32 mouse cellular contexts compared by ENCODE assay signal in the genomic region with DNA sequence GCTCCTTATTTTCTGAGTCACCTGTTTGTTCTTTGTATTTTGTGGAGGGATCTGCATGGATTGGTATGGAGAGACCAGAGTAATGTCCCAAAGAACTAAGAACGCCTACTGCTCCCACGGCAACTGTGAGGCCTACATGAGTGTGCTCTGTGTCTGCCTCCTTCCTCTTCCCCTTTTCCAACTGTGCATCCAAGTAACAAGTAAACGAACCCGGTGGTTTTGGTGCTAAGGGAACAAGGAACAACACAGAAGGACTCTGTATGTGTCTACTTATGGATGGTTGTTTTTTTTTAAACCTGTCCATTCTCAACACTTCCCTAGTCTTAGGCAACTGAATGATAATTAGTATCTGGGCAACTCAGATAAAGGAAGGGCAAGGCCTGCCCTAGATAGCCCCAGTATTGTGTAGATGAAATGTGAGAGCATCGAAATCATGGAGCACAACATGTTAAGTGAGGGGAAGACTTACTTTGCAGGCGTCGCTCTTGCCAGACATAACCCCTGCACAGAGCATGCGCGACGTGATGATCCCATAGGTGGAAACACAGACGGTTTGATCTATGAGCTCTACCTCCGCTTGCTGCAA. TPM values are rescaled to one million over a fixed set of nuclear protein-coding genes. Genes with fewer than 3 reads are reported as not detected.
DNase-seq lines count a peak whose midpoint lies in the region; ATAC-seq and TF ChIP-seq lines count a peak whose summit lies in the region.
"Had no signal": no experiment of that assay in that cellular context is flagged by ENCODE, and none has a peak within 500 bp of the region (broad histone marks: within the 10 kb centered on the region; RNA-seq: fewer than 3 reads in every experiment).

No protein-coding gene starts in this region.

- H3K27me3 ChIP-seq in lung, postnatal 0 days (replicated peaks; ENCODE audit: insufficient read depth, low read length), result no peaks in the 10 kb centered on the region
- no peaks in the 10 kb centered on the region for H3K27me3 ChIP-seq in liver, embryonic 14.5 days (ENCODE audit: control insufficient read depth, insufficient read depth, low read length)
- H3K27me3 ChIP-seq: lung, embryonic 15.5 days; stomach, embryonic 15.5 days had no signal

- no peak for TF ChIP-seq POLR2A in bone marrow macrophage, adult 2 months (IDR thresholded peaks at IDR 0.05; ENCODE audit: borderline replicate concordance, low read depth, low read length)

- no peak for TF ChIP-seq EP300 in lung, postnatal 0 days (IDR thresholded peaks at IDR 0.05)
- no peak for TF ChIP-seq EP300 in liver, embryonic 14.5 days (IDR thresholded peaks at IDR 0.05; ENCODE audit: low read depth)

- no peaks in the 10 kb centered on the region for H3K9me3 ChIP-seq in lung, postnatal 0 days (ENCODE audit: low read length)
- H3K9me3 ChIP-seq in liver, embryonic 14.5 days (ENCODE audit: control insufficient read depth, low read length), result no peaks in the 10 kb centered on the region
- H3K9me3 ChIP-seq: embryonic facial prominence, embryonic 10.5 days; forebrain, embryonic 15.5 days; heart, embryonic 12.5 days; limb, embryonic 13.5 days; lung, embryonic 15.5 days; neural tube, embryonic 13.5 days; stomach, embryonic 15.5 days had no signal

- H3K4me3 ChIP-seq in lung, postnatal 0 days (ENCODE audit: low read depth, low read length), result no peak overlapping the region
- no peak overlapping the region for H3K4me3 ChIP-seq in bone marrow macrophage, adult 2 months (ENCODE audit: insufficient read depth, low read length)
- no peak overlapping the region for H3K4me3 ChIP-seq in liver, embryonic 14.5 days (ENCODE audit: insufficient read depth in 1 of 2, low read depth in 2 of 2, low read length in 2 of 2)
- H3K4me3 ChIP-seq: embryonic facial prominence, embryonic 10.5 days; forebrain, embryonic 15.5 days; heart, embryonic 12.5 days; layer of hippocampus, adult 2 months; limb, embryonic 13.5 days; lung, embryonic 15.5 days; myocyte; neural tube, embryonic 13.5 days; stomach, embryonic 15.5 days had no signal

- H3K27ac ChIP-seq in lung, postnatal 0 days (ENCODE audit: low read length), result no peak overlapping the region
- peak overlapping the region; percentile 20 for H3K27ac ChIP-seq in bone marrow macrophage, adult 2 months (ENCODE audit: insufficient read depth, low read depth, low read length)
- no peak overlapping the region for H3K27ac ChIP-seq in liver, embryonic 14.5 days
- H3K27ac ChIP-seq: embryonic facial prominence, embryonic 10.5 days; forebrain, embryonic 15.5 days; layer of hippocampus, adult 2 months; limb, embryonic 13.5 days; lung, embryonic 15.5 days; neural tube, embryonic 13.5 days; stomach, embryonic 15.5 days had no signal

- no peak overlapping the region for H3K4me2 ChIP-seq in lung, postnatal 0 days (replicated peaks; ENCODE audit: low read depth, low read length)
- no peak overlapping the region for H3K4me2 ChIP-seq in liver, embryonic 14.5 days (ENCODE audit: low read depth)
- H3K4me2 ChIP-seq: forebrain, embryonic 15.5 days; heart, embryonic 12.5 days; limb, embryonic 13.5 days; lung, embryonic 15.5 days; neural tube, embryonic 13.5 days; stomach, embryonic 15.5 days had no signal

- ATAC-seq in lung, postnatal 0 days, result no peak
- ATAC-seq in liver, embryonic 14.5 days (ENCODE audit: insufficient read depth), result peak; percentile 67; the same call in 1 of the 2 replicates
- ATAC-seq in megakaryocyte-erythroid progenitor cell, adult 5-6 weeks (replicated peaks; ENCODE audit: low FRiP score, low TSS enrichment, poor library complexity, severe bottlenecking), result peak; percentile 27; the same call in 1 of the 2 replicates
- ATAC-seq: activated CD4-positive, CD25-positive, alpha-beta regulatory T cell, adult 4 months; forebrain, embryonic 15.5 days; midbrain, embryonic 16.5 days had no signal

- intact Hi-C loops in left cerebral cortex, postnatal 36 days (cut with DNase I), result no loop called here

- no peak overlapping the region for H3K9ac ChIP-seq in lung, postnatal 0 days (replicated peaks; ENCODE audit: low read depth)
- H3K9ac ChIP-seq in liver, embryonic 14.5 days (replicated peaks), result no peak overlapping the region
- H3K9ac ChIP-seq: forebrain, embryonic 15.5 days; heart, embryonic 12.5 days; limb, embryonic 13.5 days; lung, embryonic 15.5 days; neural tube, embryonic 13.5 days; stomach, embryonic 15.5 days had no signal

- H3K4me1 ChIP-seq in lung, postnatal 0 days (ENCODE audit: insufficient read depth, low read depth, low read length), result peaks cover 5% of the 10 kb centered on the region; the same call in 1 of the 2 replicates
- peaks cover 11% of the 10 kb centered on the region for H3K4me1 ChIP-seq in bone marrow macrophage, adult 2 months (ENCODE audit: control insufficient read depth, insufficient read depth, low read length)
- peaks cover 6 to 21% of the 10 kb centered on the region in 2 experiments; a peak in 3 of 4 replicates for H3K4me1 ChIP-seq in liver, embryonic 14.5 days (replicated peaks; ENCODE audit: control insufficient read depth in 2 of 2, insufficient read depth in 2 of 2, low read length in 1 of 2)
- H3K4me1 ChIP-seq: stomach, embryonic 15.5 days had no signal

- no peaks in the 10 kb centered on the region for H3K36me3 ChIP-seq in lung, postnatal 0 days (ENCODE audit: insufficient read depth, low read length)
- no peaks in the 10 kb centered on the region for H3K36me3 ChIP-seq in liver, embryonic 14.5 days (replicated peaks; ENCODE audit: control insufficient read depth, insufficient read depth, low read depth)
- H3K36me3 ChIP-seq: embryonic facial prominence, embryonic 10.5 days; forebrain, embryonic 15.5 days; heart, embryonic 12.5 days; limb, embryonic 13.5 days; lung, embryonic 15.5 days; neural tube, embryonic 13.5 days; stomach, embryonic 15.5 days had no signal

- 87% methylated on average over 12 of the region's 12 CpGs for WGBS in lung, postnatal 0 days
- 36% methylated on average over 12 of the region's 12 CpGs for WGBS in liver, embryonic 14.5 days (ENCODE audit: insufficient replicate concordance)

- peak; percentile 7 for DNase-seq in lung, postnatal 0 days (ENCODE audit: low spot score)
- no peak for DNase-seq in lung, postnatal 10 days
- DNase-seq in liver, embryonic 14.5 days (ENCODE audit: low read depth in 3 of 3, low spot score in 3 of 3), result no peak
- DNase-seq in left cerebral cortex, postnatal 36 days (ENCODE audit: low spot score in 2 of 2), result no peak
- DNase-seq in left cerebral cortex, adult 18-20 months (ENCODE audit: low spot score in 2 of 2), result no peak
- no peak for DNase-seq in layer of hippocampus, postnatal 25 days (ENCODE audit: extremely low spot score in 1 of 2, low spot score in 1 of 2)
- DNase-seq: adrenal gland, adult 8-10 months; cerebellum, adult 9-10 months; heart, adult 11 months; heart, postnatal 10 days; kidney, adult 9 months; kidney, postnatal 14 days; layer of hippocampus, postnatal 36 days; right cerebral cortex, adult 18-20 months; right cerebral cortex, postnatal 4 days; thymus, postnatal 36 days had no signal

- TF ChIP-seq CTCF in lung, postnatal 0 days (IDR thresholded peaks at IDR 0.05), result no peak
- no peak for TF ChIP-seq CTCF in bone marrow macrophage, adult 2 months (IDR thresholded peaks at IDR 0.05; ENCODE audit: low read depth, low read length)
- TF ChIP-seq CTCF in liver, embryonic 14.5 days (IDR thresholded peaks at IDR 0.05; ENCODE audit: low read depth), result no peak

RNA-seq across cellular contexts. Expression of a gene that starts 3.8 kb away (rescaled TPM):
- 0.30 and 0.31 TPM in 2 replicates for polyA plus RNA-seq in lung, postnatal 0 days (2015; fragmentation: Nextera tagmentation; extraction: Ambion mirVana)
- not detected in 2 replicates for polyA plus RNA-seq in bone marrow macrophage, adult 2 months (2012; ENCODE audit: insufficient read depth, insufficient read length, missing spikeins)
- 0.14 and 0.20 TPM in 2 replicates for polyA plus RNA-seq in liver, embryonic 14.5 days (2012; rRNA removed)
- 0.23 TPM in 2 replicates for polyA plus RNA-seq in liver, embryonic 14.5 days (2014; fragmentation: Nextera tagmentation; extraction: Ambion mirVana)
- not detected in 2 replicates for total RNA-seq in megakaryocyte-erythroid progenitor cell, adult 5-6 weeks (2014; fragmentation: Nextera tagmentation)
- 0.91 TPM in 1 of 2 replicates, not detected in the other for total RNA-seq in megakaryocyte-erythroid progenitor cell, adult 5-6 weeks (2017)
- total RNA-seq in left cerebral cortex, postnatal 36 days (2021), result under 1 TPM in 1 of 2 experiments, not detected in 1; 0.20 TPM
- under 1 TPM in 1 of 2 experiments, not detected in 1; 0.26 TPM for total RNA-seq in left cerebral cortex, adult 18-20 months (2021)
- under 1 TPM in 1 of 2 experiments, not detected in 1; 0.32 TPM for total RNA-seq in layer of hippocampus, postnatal 25 days (2021)
- total RNA-seq: gastrocnemius, adult 8-10 months; heart, postnatal 10 days had no signal
- polyA plus RNA-seq: activated CD4-positive, CD25-positive, alpha-beta regulatory T cell, adult 4 months; midbrain, embryonic 16.5 days; myocyte; neural tube, embryonic 13.5 days had no signal

RNA-seq across cellular contexts. Expression of a gene that starts 35.8 kb away (rescaled TPM):
- polyA plus RNA-seq in lung, postnatal 0 days (2015; fragmentation: Nextera tagmentation; extraction: Ambion mirVana), result 0.10 and 0.13 TPM in 2 replicates
- not detected in 2 replicates for polyA plus RNA-seq in bone marrow macrophage, adult 2 months (2012; ENCODE audit: insufficient read depth, insufficient read length, missing spikeins)
- polyA plus RNA-seq in liver, embryonic 14.5 days (2012; rRNA removed), result 0.18 and 0.26 TPM in 2 replicates
- 0.08 and 0.15 TPM in 2 replicates for polyA plus RNA-seq in liver, embryonic 14.5 days (2014; fragmentation: Nextera tagmentation; extraction: Ambion mirVana)
- not detected in 2 replicates for total RNA-seq in megakaryocyte-erythroid progenitor cell, adult 5-6 weeks (2014; fragmentation: Nextera tagmentation)
- total RNA-seq in megakaryocyte-erythroid progenitor cell, adult 5-6 weeks (2017), result 1.1 TPM in 1 of 2 replicates, not detected in the other
- 1 to 10 TPM; 2.9 to 3.7 TPM for total RNA-seq in left cerebral cortex, postnatal 36 days (2021)
- 1 to 10 TPM; 1.5 to 2.7 TPM for total RNA-seq in left cerebral cortex, adult 18-20 months (2021)
- total RNA-seq in layer of hippocampus, postnatal 25 days (2021), result under 1 TPM; 0.64 to 0.89 TPM
- total RNA-seq: gastrocnemius, adult 8-10 months; heart, postnatal 10 days had no signal
- polyA plus RNA-seq: activated CD4-positive, CD25-positive, alpha-beta regulatory T cell, adult 4 months; heart, embryonic 12.5 days; myocyte; stomach, embryonic 15.5 days had no signal

RNA-seq across cellular contexts. Expression of a gene that starts 47.5 kb away (rescaled TPM):
- 0.10 and 0.26 TPM in 2 replicates for polyA plus RNA-seq in lung, postnatal 0 days (2015; fragmentation: Nextera tagmentation; extraction: Ambion mirVana)
- not detected in 2 replicates for polyA plus RNA-seq in bone marrow macrophage, adult 2 months (2012; ENCODE audit: insufficient read depth, insufficient read length, missing spikeins)
- polyA plus RNA-seq in liver, embryonic 14.5 days (2012; rRNA removed), result 0.57 and 0.93 TPM in 2 replicates
- polyA plus RNA-seq in liver, embryonic 14.5 days (2014; fragmentation: Nextera tagmentation; extraction: Ambion mirVana), result 2.4 and 2.8 TPM in 2 replicates
- 0.27 TPM in 1 of 2 replicates, not detected in the other for total RNA-seq in megakaryocyte-erythroid progenitor cell, adult 5-6 weeks (2014; fragmentation: Nextera tagmentation)
- 0.38 and 1.1 TPM in 2 replicates for total RNA-seq in megakaryocyte-erythroid progenitor cell, adult 5-6 weeks (2017)
- total RNA-seq in left cerebral cortex, postnatal 36 days (2021), result not detected
- total RNA-seq in left cerebral cortex, adult 18-20 months (2021), result not detected
- total RNA-seq in layer of hippocampus, postnatal 25 days (2021), result not detected
- total RNA-seq: ES-E14; gastrocnemius, adult 8-10 months; layer of hippocampus, adult 2 months; layer of hippocampus, postnatal 36 days; left cerebral cortex, postnatal 14 days had no signal
- polyA plus RNA-seq: forebrain, embryonic 15.5 days; midbrain, embryonic 16.5 days; myocyte had no signal
